Mouse (Mus musculus) cerebellum, postnatal 14 days (tissue): ENCODE data around the gene Fam221a.

Experiments used
- DNase-seq, 2 experiments: peaks; one replicate each; pipeline ENCODE4 v3.0.0; 2021; ENCODE audit warnings: mixed read lengths in 2 of 2

Gene Fam221a

DNA sequence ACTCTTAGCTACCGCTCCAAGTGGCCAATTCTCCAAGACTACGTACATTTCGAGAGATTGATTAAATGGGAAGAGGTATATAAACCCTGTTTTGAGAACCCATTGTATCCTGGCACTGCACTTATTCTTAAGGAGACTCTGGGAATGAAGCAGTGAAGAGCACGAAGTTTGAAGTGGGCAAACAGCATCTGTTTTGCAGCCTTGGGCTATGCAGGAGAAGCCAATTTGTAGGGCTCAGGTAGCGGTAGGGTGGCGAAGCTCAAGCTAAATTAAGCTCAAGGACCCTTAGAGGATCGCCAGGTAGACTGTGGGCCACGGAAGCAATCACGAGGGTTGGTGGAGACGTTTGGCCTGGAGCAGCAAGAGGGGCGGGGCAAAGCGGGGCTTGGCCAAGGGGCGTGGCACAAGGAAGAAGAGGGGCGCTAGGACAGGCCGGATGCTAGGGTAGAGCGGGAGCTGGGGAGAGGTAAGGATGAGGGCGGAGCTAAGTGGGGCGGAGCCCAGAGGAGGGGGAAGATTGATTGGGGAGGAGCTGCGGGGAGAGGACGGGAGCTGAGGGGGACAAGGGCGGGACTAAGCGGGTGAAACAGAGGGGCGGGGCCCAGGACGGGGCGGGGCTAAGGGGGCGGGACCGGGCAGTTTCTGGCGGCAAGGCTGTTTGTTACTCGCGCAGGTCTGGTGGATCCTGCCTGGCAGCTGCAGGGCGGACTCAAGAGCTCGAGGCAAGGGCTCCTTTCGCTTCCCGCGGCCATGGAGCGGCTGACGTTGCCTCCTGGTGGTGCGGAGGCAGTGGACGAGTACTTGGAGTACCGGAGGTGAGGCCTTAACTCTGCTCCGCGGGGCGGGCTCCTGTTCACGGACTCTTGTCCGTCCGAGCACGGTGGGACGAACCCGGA, at the start of gene Fam221a:
Fam221a (plus strand) TSS at position 581 of the 896 bp plus-strand sequence.
- peak; percentile 74 to 82 for DNase-seq

- peak; percentile 98 for DNase-seq
These were observed 48.5 kb upstream of the Fam221a start, which contains the start of gene Ccdc126 for GRCm38 (mm10) chr6:49318966-49319594. Gene Ccdc126, plus strand, starts transcription at chr6:49319274.

DNA sequence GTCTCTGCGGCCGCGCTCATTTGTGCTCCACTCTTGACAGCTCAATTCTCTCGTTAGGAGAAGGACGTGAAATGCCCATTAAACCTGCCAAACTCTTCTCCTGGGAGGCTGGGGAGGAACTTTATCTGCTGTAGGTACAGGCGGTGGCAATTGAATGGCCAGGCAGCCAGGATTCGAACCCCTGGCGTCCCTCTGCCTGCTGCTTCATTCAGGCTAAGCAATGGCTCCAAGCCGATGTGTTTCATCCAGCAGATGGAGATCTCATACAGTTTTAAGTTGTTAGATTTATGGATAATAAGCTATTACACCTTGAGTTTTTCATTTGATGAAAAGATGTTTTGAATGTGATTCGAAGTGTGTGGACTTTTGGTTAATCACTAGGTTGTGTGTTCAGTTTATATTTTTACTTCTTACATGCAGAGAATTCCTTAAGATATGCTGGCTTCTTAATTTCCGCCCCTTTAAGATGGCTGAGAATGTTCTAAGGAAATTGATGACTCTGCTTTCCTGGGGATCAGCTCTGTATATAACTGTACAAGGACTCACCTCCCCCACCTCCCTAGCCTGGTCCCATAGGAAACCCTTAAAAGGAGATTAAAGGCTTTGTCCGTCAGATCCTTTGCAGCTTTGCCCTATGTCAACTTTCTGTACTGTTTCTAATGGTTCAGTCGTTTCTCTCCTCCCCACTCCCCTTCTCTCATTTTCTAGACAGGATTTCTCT, 47.8 kb upstream of the Fam221a start:
- DNase-seq, result peak in 1 of 2 experiments; percentile 71

GRCm38 (mm10) chr6:49321341-49321740, 46.2 kb upstream of the Fam221a start:
- no peak for DNase-seq

DNA sequence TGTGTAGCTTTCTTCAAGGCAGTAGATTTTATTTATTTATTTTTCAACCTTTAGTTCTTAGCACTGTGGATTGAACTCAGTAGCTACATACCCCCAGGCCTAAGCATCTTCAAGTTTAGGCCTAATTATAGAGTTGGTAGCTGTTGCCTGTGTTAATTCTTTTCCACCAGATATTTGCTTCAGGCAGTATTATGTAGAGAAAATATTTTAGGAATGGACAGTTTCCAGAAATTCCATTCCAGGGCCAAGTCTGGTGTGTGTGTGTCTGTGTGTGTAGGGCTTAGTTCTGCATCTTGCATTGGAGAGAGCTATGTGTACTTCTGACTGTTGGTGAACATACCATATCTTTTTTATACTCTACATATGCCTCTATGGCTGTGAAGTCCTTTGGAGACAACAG, 45.5 kb upstream of the Fam221a start:
- no peak for DNase-seq

DNA sequence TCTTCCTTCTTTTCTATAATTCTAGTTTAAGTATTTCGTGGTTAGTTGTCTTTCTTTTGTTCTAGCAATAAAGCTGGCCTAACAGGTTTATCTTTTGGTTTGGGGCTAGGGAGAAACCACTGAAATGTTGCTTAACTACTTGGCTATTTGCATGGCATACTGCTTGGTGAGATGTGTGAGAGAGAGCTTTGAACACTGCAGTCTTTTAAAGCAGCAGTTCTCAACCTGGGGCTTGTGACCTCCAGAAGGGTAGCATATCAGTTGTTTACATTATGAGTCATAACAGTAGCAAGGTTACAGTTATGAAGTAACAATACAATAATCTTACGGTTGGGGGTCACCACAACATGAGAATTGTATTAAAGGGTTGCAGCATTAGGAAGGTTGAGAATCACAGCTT, 44.6 kb upstream of the Fam221a start:
- no peak for DNase-seq

DNA sequence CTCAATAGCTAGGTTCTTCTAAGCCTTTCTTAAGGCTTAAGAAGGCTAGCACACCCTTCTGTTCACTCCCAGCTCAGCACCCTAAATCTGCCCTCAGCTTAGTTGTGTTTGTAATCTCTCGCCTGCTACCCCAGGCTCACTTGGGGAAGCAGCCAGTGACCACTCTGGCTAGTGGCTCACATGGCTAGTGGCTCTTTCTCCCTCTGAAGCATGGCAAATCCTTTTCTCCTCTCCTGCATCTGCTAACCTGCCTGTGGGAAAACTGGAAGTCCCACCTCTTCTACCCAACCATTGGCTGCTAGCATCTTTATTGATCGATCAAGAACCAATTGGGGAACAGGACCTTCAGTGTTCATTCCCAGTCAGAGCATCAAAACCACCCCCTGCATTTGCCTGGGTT, 43.0 kb upstream of the Fam221a start:
- no peak for DNase-seq

DNA sequence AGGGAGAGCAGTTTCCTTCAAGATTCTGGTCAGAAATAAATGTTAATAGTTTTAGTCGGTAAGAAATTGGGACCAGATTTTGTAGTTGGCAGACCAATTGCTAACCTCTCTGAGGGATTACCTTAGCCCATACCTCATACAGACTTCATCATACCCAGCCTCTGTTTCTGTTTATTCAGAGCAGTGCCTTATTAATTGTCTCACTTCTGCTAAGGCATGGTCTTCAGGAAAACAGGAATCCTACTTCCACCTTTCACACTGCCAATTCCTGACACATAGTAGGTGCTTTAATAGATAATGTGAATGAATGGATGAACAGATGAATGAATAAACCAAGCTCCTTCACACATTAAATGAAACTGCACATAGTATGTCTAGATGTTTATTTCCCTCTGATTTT, 42.2 kb upstream of the Fam221a start:
- no peak for DNase-seq

DNA sequence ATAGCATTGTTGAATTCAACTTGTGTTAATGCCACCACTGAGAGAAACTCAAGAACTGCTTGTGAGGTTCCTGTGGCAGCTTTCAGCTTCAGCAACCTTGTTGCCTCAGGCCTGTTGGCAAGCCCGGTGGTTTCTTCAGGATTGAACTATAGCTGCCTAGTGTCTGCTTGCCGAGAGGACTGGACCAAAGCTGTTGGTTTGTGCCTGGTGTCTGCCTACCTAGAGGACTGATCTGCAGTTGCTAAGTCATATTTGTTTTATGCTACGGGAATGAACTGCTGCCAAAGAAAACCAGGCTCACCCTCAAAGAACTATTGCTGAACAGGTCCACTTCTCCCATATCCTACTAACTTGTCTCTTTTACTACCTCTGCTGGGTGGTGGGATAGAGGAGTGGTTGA, 40.7 kb upstream of the Fam221a start:
- no peak for DNase-seq

DNA sequence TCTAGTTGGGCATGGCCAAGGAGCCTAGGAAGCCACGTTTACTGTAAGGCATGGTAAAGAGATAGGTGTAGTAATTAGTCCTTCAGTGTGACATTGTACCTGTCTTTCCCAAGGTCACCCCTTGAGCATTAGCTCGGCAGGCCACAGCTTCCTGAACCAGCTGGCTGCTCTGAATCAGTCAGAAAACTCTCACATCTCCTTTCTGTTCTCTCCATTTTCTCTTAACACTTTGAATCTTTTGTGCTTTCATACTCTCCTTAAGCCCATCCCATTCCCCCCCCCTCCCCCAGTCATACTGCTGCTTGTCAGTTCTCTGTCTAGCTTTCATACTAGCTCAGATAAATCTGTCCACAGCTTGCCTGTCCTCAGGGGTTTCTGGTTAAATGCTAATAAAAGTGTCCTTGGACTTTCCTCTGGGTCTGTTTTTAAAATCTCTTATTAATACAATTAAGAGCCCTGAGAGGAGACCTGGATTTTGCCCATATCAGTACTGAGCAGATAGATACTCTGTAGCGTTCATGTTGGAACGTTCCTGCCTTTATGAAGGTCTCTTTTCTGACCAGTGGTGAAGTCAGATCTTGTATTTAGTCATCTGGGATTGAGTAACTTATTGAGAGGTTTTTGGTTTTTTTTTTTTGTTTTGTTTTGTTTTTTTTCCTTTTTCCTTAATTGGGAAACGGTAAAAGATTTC, 36.0 kb upstream of the Fam221a start:
- DNase-seq, result no peak

GRCm38 (mm10) chr6:49332060-49332370, 35.5 kb upstream of the Fam221a start:
- DNase-seq, result no peak

- peak; percentile 20 to 35 for DNase-seq
These were observed 29.0 kb upstream of the Fam221a start for GRCm38 (mm10) chr6:49338566-49338965.

GRCm38 (mm10) chr6:49339145-49339544, 28.4 kb upstream of the Fam221a start:
- DNase-seq, result no peak

- no peak for DNase-seq
These were observed 23.6 kb upstream of the Fam221a start for GRCm38 (mm10) chr6:49343737-49344469.

GRCm38 (mm10) chr6:49349826-49350225, 17.7 kb upstream of the Fam221a start:
- peak in 1 of 2 experiments; percentile 23 for DNase-seq

- DNase-seq, result no peak
These were observed 12.9 kb upstream of the Fam221a start for GRCm38 (mm10) chr6:49354613-49355012.

DNA sequence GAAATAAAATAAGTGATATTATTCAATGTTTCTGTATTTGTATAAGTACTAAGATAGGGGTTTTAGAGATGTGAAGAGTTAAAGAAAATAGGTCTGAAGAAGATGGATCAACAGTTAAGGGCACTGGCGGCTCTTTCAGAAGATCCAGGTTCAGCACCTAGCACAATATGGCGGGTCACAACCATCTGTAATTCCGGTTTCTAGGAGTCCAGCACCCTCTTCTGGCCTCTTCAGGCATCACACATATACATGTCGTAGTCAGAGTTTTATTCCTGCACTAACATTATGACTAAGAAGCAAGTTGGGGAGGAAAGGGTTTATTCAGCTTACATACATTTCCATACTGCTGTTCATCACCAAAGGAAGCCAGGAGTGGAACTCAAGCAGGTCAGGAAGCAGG, 12.4 kb upstream of the Fam221a start:
- DNase-seq, result no peak

DNA sequence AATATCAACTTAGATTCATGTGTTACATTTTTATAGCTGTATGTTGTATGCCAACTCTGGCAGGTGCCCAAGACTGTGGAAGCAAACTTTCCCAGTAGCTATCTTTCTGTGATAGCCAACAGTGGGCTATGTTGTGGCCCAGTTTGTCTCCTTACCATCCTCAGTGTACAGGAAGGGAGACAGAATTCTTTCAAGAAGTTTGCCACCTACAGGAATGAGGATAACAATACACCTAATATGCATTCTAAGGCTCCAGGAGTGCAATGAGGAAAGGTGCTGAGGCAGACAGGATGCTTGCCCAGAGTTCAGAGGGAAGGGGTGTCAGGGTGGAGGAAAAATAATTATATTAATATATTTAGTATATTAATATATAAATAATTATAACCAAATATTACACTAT, 7.1 kb upstream of the Fam221a start:
- no peak for DNase-seq

DNA sequence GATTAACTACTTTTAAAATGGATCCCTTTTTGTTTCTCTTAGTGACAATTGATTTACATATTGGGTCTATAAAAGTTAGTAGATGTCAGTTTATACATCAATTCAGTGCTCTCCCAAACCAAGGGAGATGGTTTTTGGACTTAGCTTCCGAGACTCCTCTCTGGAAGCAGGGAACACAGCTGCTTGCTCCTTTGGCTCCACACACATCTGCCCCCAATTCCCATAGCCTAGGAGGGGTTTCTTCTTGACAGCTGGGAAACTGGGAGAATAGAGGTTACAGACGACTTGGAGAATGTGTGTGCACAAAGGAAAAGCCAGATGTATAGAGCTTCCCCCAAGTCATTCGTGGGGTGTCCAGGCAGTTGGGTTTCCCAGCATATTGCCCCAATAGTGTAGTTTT, 673 bp downstream of the Fam221a start:
- no peak for DNase-seq

DNA sequence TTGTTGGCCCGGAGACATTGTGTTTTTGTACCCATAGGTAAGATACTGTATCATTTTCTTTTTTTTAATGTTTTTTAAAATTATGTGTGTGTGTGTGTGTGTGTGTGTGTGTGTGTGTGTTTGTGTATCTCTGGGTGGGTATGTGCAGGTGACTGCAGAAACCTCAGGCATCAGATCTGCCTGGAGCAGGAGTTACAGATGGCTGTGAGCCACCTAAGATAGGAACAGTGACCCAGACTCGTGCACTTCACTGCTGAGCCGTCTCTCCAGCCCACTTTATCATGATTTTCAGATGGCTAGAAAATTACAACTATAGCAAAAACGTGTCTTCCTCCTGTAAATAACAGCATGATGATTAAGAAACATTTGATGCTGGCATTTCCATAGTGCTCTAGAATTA, 5.2 kb downstream of the Fam221a start:
- DNase-seq, result no peak

GRCm38 (mm10) chr6:49373943-49374342, 6.4 kb downstream of the Fam221a start:
- DNase-seq, result no peak

GRCm38 (mm10) chr6:49378328-49378727, 10.8 kb downstream of the Fam221a start:
- DNase-seq, result no peak
